Mouse (Mus musculus) granulocyte monocyte progenitor cell, adult 5-6 weeks (primary cell): ENCODE data around the gene Apol9a. TPM values are rescaled to one million over a fixed set of nuclear protein-coding genes. Genes with fewer than 3 reads are reported as not detected.

ENCODE experiments used
- total RNA-seq, 2 experiments: library from RNA; stranded (forward) in 1 of 2; stranded (reverse) in 1 of 2; fragments of 200-712, 200-1000 nt in 1 of 2; fragments of >200 nt in 1 of 2; fragmentation: Nextera tagmentation in 1 of 2; gene quantifications; 2 replicates each; pipeline ENCODE4 v1.2.3; 2014 to 2017

Gene Apol9a
- total RNA-seq, 2 experiments from 2014 or later = not detected

Other genes starting within 250 kb of the Apol9a start
- 0.19 and 0.24 TPM in 2 replicates for gene Rbfox2, start 104.1 kb downstream of the Apol9a start, total RNA-seq (2014; fragmentation: Nextera tagmentation)
- 2.8 and 3.6 TPM in 2 replicates for gene Rbfox2, start 104.1 kb downstream of the Apol9a start, total RNA-seq (2017)
- gene Apol7a, start 12.0 kb downstream of the Apol9a start, total RNA-seq (2014; fragmentation: Nextera tagmentation) = not detected in 2 replicates
- not detected in 2 replicates for gene Apol7a, start 12.0 kb downstream of the Apol9a start, total RNA-seq (2017)
- gene Apol7b, start 36.4 kb upstream of the Apol9a start, total RNA-seq (2014; fragmentation: Nextera tagmentation) = not detected in 2 replicates
- not detected in 2 replicates for gene Apol7b, start 36.4 kb upstream of the Apol9a start, total RNA-seq (2017)
- gene Apol10a, start 65.9 kb upstream of the Apol9a start, total RNA-seq (2014; fragmentation: Nextera tagmentation) = not detected in 2 replicates
- gene Apol10a, start 65.9 kb upstream of the Apol9a start, total RNA-seq (2017) = not detected in 2 replicates
- not detected in 2 replicates for gene Apol11a, start 97.1 kb upstream of the Apol9a start, total RNA-seq (2014; fragmentation: Nextera tagmentation)
- gene Apol11a, start 97.1 kb upstream of the Apol9a start, total RNA-seq (2017) = not detected in 2 replicates
- gene Apol7c, start 122.2 kb upstream of the Apol9a start, total RNA-seq (2014; fragmentation: Nextera tagmentation) = not detected in 2 replicates
- 0.57 TPM in 1 of 2 replicates, not detected in the other for gene Apol7c, start 122.2 kb upstream of the Apol9a start, total RNA-seq (2017)
- not detected in 2 replicates for gene 1700025B11Rik, start 150.8 kb upstream of the Apol9a start, total RNA-seq (2014; fragmentation: Nextera tagmentation)
- not detected in 2 replicates for gene 1700025B11Rik, start 150.8 kb upstream of the Apol9a start, total RNA-seq (2017)
- gene Apol10b, start 185.0 kb upstream of the Apol9a start, total RNA-seq (2014; fragmentation: Nextera tagmentation) = not detected in 2 replicates
- gene Apol10b, start 185.0 kb upstream of the Apol9a start, total RNA-seq (2017) = not detected in 2 replicates
- gene Gm36245, start 188.1 kb upstream of the Apol9a start, total RNA-seq (2014; fragmentation: Nextera tagmentation) = not detected in 2 replicates
- not detected in 2 replicates for gene Gm36245, start 188.1 kb upstream of the Apol9a start, total RNA-seq (2017)
- gene Apol11b, start 232.2 kb upstream of the Apol9a start, total RNA-seq (2014; fragmentation: Nextera tagmentation) = not detected in 2 replicates
- gene Apol11b, start 232.2 kb upstream of the Apol9a start, total RNA-seq (2017) = not detected in 2 replicates